Mouse (Mus musculus): ENCODE data around the gene Apba1. TPM values are rescaled to one million over a fixed set of nuclear protein-coding genes. Genes with fewer than 3 reads are reported as not detected.

Apba1 gene
- polyA plus RNA-seq, 1 experiment from 2014 or later, result 13.2 TPM

- no peak overlapping the region for H3K27ac ChIP-seq
- no peaks in the 10 kb centered on the region for H3K36me3 ChIP-seq (replicated peaks)
- 81% methylated on average over 2 of the region's 2 CpGs for WGBS
- H3K9me3 ChIP-seq, result no peaks in the 10 kb centered on the region
- H3K9ac ChIP-seq, result no peak overlapping the region
- no peaks in the 10 kb centered on the region for H3K27me3 ChIP-seq (replicated peaks)
- ATAC-seq (replicated peaks), result no peak
- peaks cover 12% of the 10 kb centered on the region; the same call in 1 of the 2 replicates for H3K4me1 ChIP-seq
- no peak overlapping the region for H3K4me2 ChIP-seq
- no peak overlapping the region for H3K4me3 ChIP-seq
These were observed 210.2 kb downstream of the Apba1 start for GRCm38 (mm10) chr19:23968862-23969225.

GRCm38 (mm10) chr19:23970374-23970773 is 211.7 kb downstream of the Apba1 start:
- no peak overlapping the region for H3K27ac ChIP-seq
- H3K9ac ChIP-seq, result no peak overlapping the region
- no peaks in the 10 kb centered on the region for H3K9me3 ChIP-seq
- ATAC-seq (replicated peaks), result no peak
- WGBS, result 92% methylated on average over 3 of the region's 3 CpGs
- H3K36me3 ChIP-seq (replicated peaks), result no peaks in the 10 kb centered on the region
- H3K4me2 ChIP-seq, result no peak overlapping the region
- no peak overlapping the region for H3K4me3 ChIP-seq
- peaks cover 12% of the 10 kb centered on the region; the same call in 1 of the 2 replicates for H3K4me1 ChIP-seq
- no peaks in the 10 kb centered on the region for H3K27me3 ChIP-seq (replicated peaks)

- Histone ChIP-seq H3K9me3 (no peaks in the 10 kb centered on the region), H3K9ac (no peak overlapping the region), H3K36me3 (replicated peaks) (no peaks in the 10 kb centered on the region), H3K4me3 (no peak overlapping the region), H3K4me1 (peaks cover 12% of the 10 kb centered on the region; the same call in 1 of the 2 replicates), H3K27ac (no peak overlapping the region), H3K27me3 (replicated peaks) (no peaks in the 10 kb centered on the region), H3K4me2 (no peak overlapping the region)
- no peak for ATAC-seq (replicated peaks)
- 96% methylated on average over 7 of the region's 7 CpGs for WGBS
These were observed 212.7 kb downstream of the Apba1 start for GRCm38 (mm10) chr19:23971391-23971790.

- H3K9me3 ChIP-seq, result no peaks in the 10 kb centered on the region
These were observed 214.4 kb downstream of the Apba1 start for GRCm38 (mm10) chr19:23972881-23973649.

GRCm38 (mm10) chr19:23977901-23978443 is 219.3 kb downstream of the Apba1 start:
- WGBS, result 71% methylated on average over 6 of the region's 6 CpGs
- H3K36me3 ChIP-seq (replicated peaks), result no peaks in the 10 kb centered on the region
- H3K4me3 ChIP-seq, result no peak overlapping the region
- no peaks in the 10 kb centered on the region for H3K27me3 ChIP-seq (replicated peaks)
- H3K27ac ChIP-seq, result no peak overlapping the region
- H3K4me2 ChIP-seq, result no peak overlapping the region
- peaks cover 6% of the 10 kb centered on the region; the same call in 1 of the 2 replicates for H3K4me1 ChIP-seq
- no peaks in the 10 kb centered on the region for H3K9me3 ChIP-seq
- H3K9ac ChIP-seq, result no peak overlapping the region
- ATAC-seq (replicated peaks), result no peak

More at GRCm38 (mm10) chr19:23972881-23973649, 214.4 kb downstream of the Apba1 start:
- Histone ChIP-seq H3K36me3 (replicated peaks) (no peaks in the 10 kb centered on the region), H3K27me3 (replicated peaks) (no peaks in the 10 kb centered on the region), H3K4me3 (no peak overlapping the region), H3K27ac (no peak overlapping the region), H3K9ac (no peak overlapping the region), H3K4me1 (peaks cover 12% of the 10 kb centered on the region; the same call in 1 of the 2 replicates), H3K4me2 (no peak overlapping the region)
- ATAC-seq (replicated peaks), result peak; percentile 69
- WGBS, result 59% methylated on average over 16 of the region's 16 CpGs

- no peak for ATAC-seq (replicated peaks)
- 72% methylated on average over 3 of the region's 3 CpGs for WGBS
- Histone ChIP-seq H3K27me3 (replicated peaks) (no peaks in the 10 kb centered on the region), H3K4me1 (peaks cover 4% of the 10 kb centered on the region; the same call in 1 of the 2 replicates), H3K4me2 (no peak overlapping the region), H3K9ac (no peak overlapping the region), H3K36me3 (replicated peaks) (no peaks in the 10 kb centered on the region), H3K4me3 (no peak overlapping the region), H3K27ac (no peak overlapping the region), H3K9me3 (no peaks in the 10 kb centered on the region)
These were observed 221.9 kb downstream of the Apba1 start for GRCm38 (mm10) chr19:23980598-23980997.

- WGBS, result 44% methylated on average over 6 of the region's 6 CpGs
- H3K9me3 ChIP-seq, result no peaks in the 10 kb centered on the region
- H3K27me3 ChIP-seq (replicated peaks), result no peaks in the 10 kb centered on the region
- H3K4me3 ChIP-seq, result no peak overlapping the region
- no peak overlapping the region for H3K9ac ChIP-seq
- ATAC-seq (replicated peaks), result no peak
- no peaks in the 10 kb centered on the region for H3K36me3 ChIP-seq (replicated peaks)
- H3K4me2 ChIP-seq, result no peak overlapping the region
- no peak overlapping the region for H3K27ac ChIP-seq
- H3K4me1 ChIP-seq, result peaks cover 4% of the 10 kb centered on the region; the same call in 1 of the 2 replicates
These were observed 225.5 kb downstream of the Apba1 start for GRCm38 (mm10) chr19:23984186-23984585.

- H3K4me1 ChIP-seq, result peaks cover 4% of the 10 kb centered on the region; the same call in 1 of the 2 replicates
- WGBS, result 74% methylated on average over 2 of the region's 2 CpGs
- no peaks in the 10 kb centered on the region for H3K9me3 ChIP-seq
- no peak overlapping the region for H3K4me2 ChIP-seq
- no peaks in the 10 kb centered on the region for H3K27me3 ChIP-seq (replicated peaks)
- no peak overlapping the region for H3K4me3 ChIP-seq
- H3K36me3 ChIP-seq (replicated peaks), result no peaks in the 10 kb centered on the region
- ATAC-seq (replicated peaks), result no peak
- no peak overlapping the region for H3K9ac ChIP-seq
- H3K27ac ChIP-seq, result no peak overlapping the region
These were observed 228.6 kb downstream of the Apba1 start for GRCm38 (mm10) chr19:23987291-23987690.

GRCm38 (mm10) chr19:23988166-23988565 is 229.5 kb downstream of the Apba1 start:
- no peak for ATAC-seq (replicated peaks)
- Histone ChIP-seq H3K36me3 (replicated peaks) (no peaks in the 10 kb centered on the region), H3K9me3 (no peaks in the 10 kb centered on the region), H3K4me3 (no peak overlapping the region), H3K27me3 (replicated peaks) (no peaks in the 10 kb centered on the region), H3K4me2 (no peak overlapping the region), H3K9ac (no peak overlapping the region), H3K27ac (no peak overlapping the region), H3K4me1 (peaks cover 4% of the 10 kb centered on the region; the same call in 1 of the 2 replicates)
- 86% methylated on average over 4 of the region's 4 CpGs for WGBS

- no peak for ATAC-seq (replicated peaks)
- H3K4me2 ChIP-seq, result no peak overlapping the region
- no peaks in the 10 kb centered on the region for H3K4me1 ChIP-seq
- no peaks in the 10 kb centered on the region for H3K9me3 ChIP-seq
- H3K9ac ChIP-seq, result no peak overlapping the region
- no peaks in the 10 kb centered on the region for H3K36me3 ChIP-seq (replicated peaks)
- no peak overlapping the region for H3K4me3 ChIP-seq
- no peak overlapping the region for H3K27ac ChIP-seq
- 84% methylated on average over 10 of the region's 10 CpGs for WGBS
- no peaks in the 10 kb centered on the region for H3K27me3 ChIP-seq (replicated peaks)
These were observed 237.2 kb downstream of the Apba1 start for GRCm38 (mm10) chr19:23995766-23996399.

Measured in midbrain, embryonic 15.5 days (tissue).